Mouse (Mus musculus): ENCODE results near the gene Itga8.

The Itga8 gene

GRCm38 (mm10) chr2:12301431-12302170 lies at the start of gene Itga8:
Gene Itga8, minus strand, starts transcription at chr2:12301922.
- DNase-seq (ENCODE audit: low spot score): peak; percentile 84

- DNase-seq (ENCODE audit: low spot score): no peak
Measured at GRCm38 (mm10) chr2:12348914-12349313, 47.2 kb upstream of the Itga8 start.

- no peak for DNase-seq (ENCODE audit: low spot score)
Measured at GRCm38 (mm10) chr2:12331962-12332361, 30.2 kb upstream of the Itga8 start.

- no peak for DNase-seq (ENCODE audit: low spot score)
Measured at GRCm38 (mm10) chr2:12329620-12330019, 27.9 kb upstream of the Itga8 start.

GRCm38 (mm10) chr2:12329068-12329407 lies 27.3 kb upstream of the Itga8 start:
- no peak for DNase-seq (ENCODE audit: low spot score)

GRCm38 (mm10) chr2:12328355-12329067 lies 26.8 kb upstream of the Itga8 start:
- no peak for DNase-seq (ENCODE audit: low spot score)

- DNase-seq (ENCODE audit: low spot score): no peak
Measured at GRCm38 (mm10) chr2:12327691-12328354, 26.1 kb upstream of the Itga8 start.

GRCm38 (mm10) chr2:12327216-12327615 lies 25.5 kb upstream of the Itga8 start:
- no peak for DNase-seq (ENCODE audit: low spot score)

GRCm38 (mm10) chr2:12325868-12326267 lies 24.1 kb upstream of the Itga8 start:
- no peak for DNase-seq (ENCODE audit: low spot score)

- no peak for DNase-seq (ENCODE audit: low spot score)
Measured at GRCm38 (mm10) chr2:12325417-12325816, 23.7 kb upstream of the Itga8 start.

GRCm38 (mm10) chr2:12320914-12321313 lies 19.2 kb upstream of the Itga8 start:
- no peak for DNase-seq (ENCODE audit: low spot score)

- DNase-seq (ENCODE audit: low spot score): no peak
Measured at GRCm38 (mm10) chr2:12318715-12319114, 17.0 kb upstream of the Itga8 start.

- DNase-seq (ENCODE audit: low spot score): no peak
Measured at GRCm38 (mm10) chr2:12318036-12318435, 16.3 kb upstream of the Itga8 start.

GRCm38 (mm10) chr2:12317343-12317742 lies 15.6 kb upstream of the Itga8 start:
- no peak for DNase-seq (ENCODE audit: low spot score)

- DNase-seq (ENCODE audit: low spot score): peak; percentile 38
Measured at GRCm38 (mm10) chr2:12316361-12316760, 14.6 kb upstream of the Itga8 start.

- DNase-seq (ENCODE audit: low spot score): no peak
Measured at GRCm38 (mm10) chr2:12314028-12314427, 12.3 kb upstream of the Itga8 start.

GRCm38 (mm10) chr2:12308466-12308865 lies 6.7 kb upstream of the Itga8 start:
- DNase-seq (ENCODE audit: low spot score): no peak

- DNase-seq (ENCODE audit: low spot score): no peak
Measured at GRCm38 (mm10) chr2:12307311-12307710, 5.6 kb upstream of the Itga8 start.

GRCm38 (mm10) chr2:12305064-12305650 lies 3.4 kb upstream of the Itga8 start:
- no peak for DNase-seq (ENCODE audit: low spot score)

- no peak for DNase-seq (ENCODE audit: low spot score)
Measured at GRCm38 (mm10) chr2:12300449-12301228, 1.1 kb downstream of the Itga8 start.

GRCm38 (mm10) chr2:12297287-12297686 lies 4.4 kb downstream of the Itga8 start:
- no peak for DNase-seq (ENCODE audit: low spot score)

- no peak for DNase-seq (ENCODE audit: low spot score)
Measured at GRCm38 (mm10) chr2:12295150-12295549, 6.6 kb downstream of the Itga8 start.
